Mouse (Mus musculus) megakaryocyte, embryonic 14.5 days (primary cell): ENCODE data around the gene Clba1.

Experiments used
- FLI1 ChIP-seq: IDR thresholded peaks from 2 replicates; pipeline ENCODE4 v1.6.1; 2012; ENCODE audit warnings: low read length, inconsistent platforms, mixed read lengths
- GATA1 ChIP-seq: IDR thresholded peaks from 3 replicates; pipeline ENCODE4 v1.6.1; 2012; ENCODE audit warnings: mixed read lengths, low read length, inconsistent platforms, borderline replicate concordance

DNA sequence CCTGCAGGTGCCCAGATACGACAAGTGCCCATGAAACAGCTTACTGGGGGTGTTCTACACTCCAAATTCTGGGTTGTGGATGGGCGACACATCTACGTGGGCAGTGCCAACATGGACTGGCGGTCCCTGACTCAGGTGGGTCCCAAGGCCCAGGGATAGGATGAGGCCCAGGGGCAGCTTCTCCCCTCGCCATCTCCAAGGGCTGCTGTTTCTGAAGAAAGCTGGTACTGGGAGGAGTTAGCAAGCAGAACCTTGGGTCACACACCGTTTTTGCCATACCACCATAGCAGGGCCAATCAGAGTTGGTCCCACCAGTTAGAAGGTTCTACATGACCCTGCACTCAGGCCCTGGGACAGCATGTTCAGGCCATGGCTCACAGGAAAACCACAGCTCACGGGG lies 43.7 kb upstream of the Clba1 start:
- TF ChIP-seq GATA1 (no peak), FLI1 (no peak)
